Mouse (Mus musculus) right cerebral cortex, adult 18-20 months (tissue): ENCODE measurements around the gene Man1c1.

Source experiments
- DNase-seq: peaks from one replicate; pipeline ENCODE4 v3.0.0; 2022; ENCODE audit warnings: mixed read lengths

Gene Man1c1

DNA sequence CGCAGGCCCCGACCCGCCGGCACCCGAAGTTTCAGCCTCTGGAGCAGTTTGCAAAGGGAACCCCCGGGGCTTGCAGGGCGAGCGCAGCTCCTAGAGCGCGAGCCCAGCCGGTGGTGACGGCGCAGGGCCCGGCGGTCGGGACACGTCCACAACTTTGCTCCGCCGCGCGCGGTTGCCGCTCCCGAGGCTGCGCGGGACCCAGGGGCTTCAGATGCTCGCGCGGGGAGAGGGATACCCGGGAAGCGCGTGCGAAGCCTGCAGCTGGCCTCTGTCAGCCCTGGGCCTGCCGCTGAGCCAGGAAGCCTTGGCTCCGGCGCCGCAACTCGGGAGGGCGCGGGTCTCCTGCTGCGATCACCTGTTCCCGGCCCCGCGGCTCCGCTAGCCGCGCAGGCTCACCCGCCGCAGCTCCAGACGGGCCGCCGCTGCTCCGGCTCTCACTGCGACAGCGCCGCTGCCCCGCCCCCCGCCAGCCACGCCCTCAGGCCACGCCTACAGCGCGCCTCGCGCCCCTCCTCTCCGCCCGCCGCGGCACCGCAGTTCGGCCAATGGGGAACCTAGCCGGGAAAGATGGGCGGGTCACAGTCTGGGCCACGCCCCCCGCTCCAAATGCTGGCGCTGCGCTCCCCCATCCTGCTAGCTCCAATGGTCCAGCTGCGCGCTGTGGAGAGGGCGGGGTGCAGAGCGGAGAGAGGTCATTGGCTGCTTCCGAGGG is at the start of gene Man1c1:
Man1c1 (minus strand) TSS at position 456 of the 712 bp plus-strand sequence.
- peak; percentile 99 for DNase-seq

DNA sequence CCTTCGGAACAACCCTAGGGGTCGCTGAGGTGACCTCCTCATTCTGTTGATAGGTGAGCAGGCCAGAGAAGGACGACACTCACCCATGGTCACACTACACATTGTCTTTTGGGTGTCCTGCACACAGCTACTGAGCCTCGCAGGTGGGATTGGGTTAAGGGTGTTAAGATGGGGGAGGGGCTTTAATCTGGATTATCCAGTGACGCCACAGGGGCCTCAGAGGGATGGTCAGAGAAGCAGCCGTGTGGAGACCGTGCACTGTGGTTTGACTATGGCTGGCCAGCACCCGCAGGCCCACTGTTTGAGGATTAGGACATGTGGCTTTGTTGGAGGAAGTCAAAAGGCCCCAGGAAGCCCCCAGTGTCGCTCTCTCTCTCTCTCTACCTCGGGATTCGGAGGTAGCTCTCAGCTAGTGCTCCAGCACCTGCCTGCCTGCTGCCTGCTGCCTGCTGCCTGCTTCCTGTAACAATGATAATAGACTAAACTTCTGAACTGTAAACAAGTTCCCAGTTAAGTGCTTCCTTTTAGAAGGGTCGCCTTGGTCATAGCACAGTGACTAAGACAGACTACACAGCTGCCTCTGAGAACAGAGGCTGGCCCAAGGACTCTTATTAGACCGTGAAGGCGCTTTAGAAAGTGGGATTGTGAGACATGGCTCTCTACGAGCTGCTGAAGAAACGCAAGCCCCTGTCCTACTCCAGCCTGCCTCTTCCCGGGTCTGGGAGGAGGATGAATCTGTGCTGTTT is 49.6 kb upstream of the Man1c1 start:
- DNase-seq, result no peak

DNA sequence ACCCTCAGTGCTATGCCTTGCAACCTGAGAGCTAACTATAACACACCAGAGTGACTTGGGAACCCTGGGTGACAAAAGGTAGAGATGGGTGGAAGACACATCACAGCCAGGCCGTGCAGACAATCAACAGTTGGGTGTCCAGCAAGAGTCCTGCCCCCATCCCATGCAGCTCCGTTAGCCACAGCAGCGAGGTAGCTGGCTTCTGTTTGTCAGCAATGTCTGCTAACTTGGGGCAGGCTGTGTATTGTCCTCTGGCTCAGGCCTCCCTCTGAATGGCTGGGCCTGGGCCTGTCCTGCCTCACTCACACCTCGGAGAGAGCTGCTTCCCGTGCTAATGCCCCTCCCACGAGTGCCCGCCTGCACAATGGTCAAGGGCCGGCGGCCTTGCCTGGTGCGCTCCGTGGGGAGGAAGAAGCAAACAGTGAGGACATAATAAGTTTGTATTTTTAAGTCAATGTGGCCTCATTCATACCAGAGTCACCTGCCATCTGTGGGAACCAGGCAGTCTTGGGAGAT is 48.9 kb upstream of the Man1c1 start:
- no peak for DNase-seq

DNA sequence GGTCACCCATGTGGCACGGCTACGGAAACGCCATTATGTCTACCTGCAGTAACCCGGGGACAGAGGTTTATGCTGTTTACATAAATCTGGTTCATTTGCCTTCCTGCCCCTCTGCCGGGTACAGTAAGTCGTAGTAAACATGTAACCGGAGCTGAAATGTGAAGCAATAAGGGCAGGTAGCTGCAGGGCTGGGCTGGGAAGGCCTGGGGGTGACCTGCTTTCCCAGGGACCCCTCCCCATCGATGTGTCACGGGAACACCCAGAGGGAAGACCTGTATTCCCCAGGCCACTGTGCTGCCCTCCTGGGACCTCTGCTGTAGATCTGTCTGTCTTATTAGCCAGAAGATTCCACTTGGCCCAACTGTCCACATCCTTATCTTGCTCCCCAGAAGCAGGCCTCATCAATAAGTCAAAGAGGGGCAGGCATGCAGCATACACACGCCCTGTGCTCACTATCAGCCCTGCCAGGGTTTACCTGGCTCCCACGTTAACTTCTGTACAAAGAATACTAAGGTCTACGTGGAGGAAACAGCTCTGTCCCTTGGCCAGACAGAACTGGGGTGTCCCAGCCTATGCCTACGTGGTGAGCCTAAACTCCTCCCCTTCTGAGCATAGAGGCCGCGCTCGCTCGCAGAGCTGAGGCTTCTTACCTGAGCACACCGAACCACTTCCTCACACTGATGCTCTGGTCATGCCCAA is 47.7 kb upstream of the Man1c1 start:
- DNase-seq, result no peak

DNA sequence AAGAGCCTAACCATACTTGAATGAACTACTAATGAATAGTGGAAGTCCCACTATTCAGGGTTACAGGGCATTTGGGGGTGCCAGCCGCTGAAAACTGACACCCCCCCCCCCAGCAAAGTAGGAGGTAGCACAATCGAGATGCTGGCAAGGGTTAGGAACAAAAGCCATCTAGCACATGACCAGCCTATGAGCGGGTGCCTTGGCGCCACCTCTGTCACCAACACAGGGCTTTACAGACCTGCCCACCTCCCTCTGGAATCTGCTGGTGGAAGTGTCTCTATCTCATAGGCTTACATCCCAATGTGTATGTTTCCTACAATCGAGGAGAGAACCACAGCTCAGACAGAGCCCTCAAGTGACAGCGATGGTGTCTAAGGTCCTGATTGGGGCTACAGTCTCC is 46.7 kb upstream of the Man1c1 start:
- no peak for DNase-seq

DNA sequence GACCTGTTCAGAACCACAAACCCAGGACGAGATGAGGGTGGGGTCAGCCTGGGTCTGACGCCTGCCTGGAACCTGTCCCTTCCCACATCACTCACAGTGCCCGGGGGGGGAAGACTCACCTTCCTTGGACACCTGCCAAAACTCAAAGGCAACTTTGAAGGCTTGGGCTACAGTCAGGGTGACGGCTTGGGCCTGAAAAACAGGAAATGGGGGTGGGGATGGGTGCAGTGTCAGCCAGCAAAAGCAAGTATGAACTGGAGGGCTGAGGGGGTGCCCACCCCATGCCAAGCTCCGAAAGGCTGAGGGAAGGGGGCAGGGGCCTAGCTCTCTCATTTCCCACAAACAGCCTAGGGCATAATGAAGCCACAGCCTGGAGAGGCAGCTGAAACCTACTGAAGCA is 46.2 kb upstream of the Man1c1 start:
- DNase-seq, result no peak

DNA sequence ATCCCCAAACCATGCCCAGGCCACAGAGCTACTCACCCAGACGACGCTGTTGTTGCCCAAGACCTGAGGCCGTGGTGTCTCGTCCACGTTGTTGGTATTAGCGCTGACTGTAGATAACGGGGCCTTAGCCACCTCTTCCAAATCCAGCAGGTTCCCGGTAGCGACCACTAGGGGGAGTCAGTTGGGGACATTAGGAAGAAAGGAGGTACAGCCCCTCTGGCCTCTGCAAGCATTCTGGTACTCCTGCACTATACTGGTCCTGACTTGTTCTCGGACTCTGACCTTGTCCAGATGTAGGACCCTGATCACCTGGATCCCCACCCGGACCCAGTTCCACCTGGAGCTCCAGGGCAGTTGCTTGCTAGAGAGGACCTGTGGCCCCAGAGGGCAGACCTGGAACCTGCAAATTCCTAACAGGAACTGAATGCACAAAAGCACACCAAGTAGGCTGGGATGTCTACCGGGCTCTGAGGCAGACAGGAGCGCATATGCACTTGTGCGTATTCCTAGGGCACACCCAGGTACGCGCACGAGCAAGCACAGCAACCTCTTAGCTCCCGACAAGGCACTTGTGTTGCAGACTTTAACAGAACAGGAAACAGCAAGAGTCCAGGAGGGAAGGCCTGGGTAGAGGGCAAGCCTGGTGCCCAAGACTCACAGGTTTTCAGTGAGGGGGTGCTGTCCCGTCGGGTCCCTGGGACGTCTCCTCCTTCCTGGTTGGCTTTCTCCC is 45.4 kb upstream of the Man1c1 start:
- DNase-seq, result no peak

DNA sequence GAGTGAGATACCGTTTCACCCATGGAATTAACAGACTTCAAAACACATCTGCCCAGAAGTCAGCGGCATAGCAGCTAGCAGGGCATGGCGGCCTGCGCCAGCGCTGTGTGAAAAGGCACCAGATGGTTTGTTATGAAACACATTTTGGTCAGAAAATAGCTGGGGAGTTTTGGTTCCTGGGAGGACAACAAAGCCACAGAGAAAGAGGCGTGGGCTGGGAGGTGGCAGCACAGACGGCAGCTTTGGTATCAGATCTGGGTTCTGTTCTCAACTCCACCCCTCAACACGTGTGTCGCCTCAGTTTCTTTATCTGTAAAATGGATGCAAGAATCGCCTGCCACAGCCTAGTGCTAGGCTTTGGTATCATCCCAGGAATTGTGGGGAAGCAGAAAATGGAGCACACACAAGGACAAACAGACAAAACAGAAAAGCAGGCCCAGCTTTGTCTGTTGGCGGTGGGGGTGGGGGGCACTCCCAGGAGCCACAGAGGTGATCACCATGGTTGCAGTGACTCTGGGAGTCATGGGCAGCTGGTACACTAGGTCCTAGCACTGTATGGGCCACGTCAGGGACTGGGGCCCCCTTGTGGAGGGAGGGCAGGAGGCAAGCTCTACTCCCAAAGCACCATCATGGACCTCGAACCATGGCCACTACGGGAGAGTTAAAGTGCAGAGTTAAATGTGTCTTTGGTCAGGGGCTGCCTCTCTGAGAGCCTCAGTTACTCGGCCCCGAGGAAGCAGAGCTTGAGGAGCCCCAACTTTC is 42.0 kb upstream of the Man1c1 start:
- DNase-seq, result peak; percentile 88

DNA sequence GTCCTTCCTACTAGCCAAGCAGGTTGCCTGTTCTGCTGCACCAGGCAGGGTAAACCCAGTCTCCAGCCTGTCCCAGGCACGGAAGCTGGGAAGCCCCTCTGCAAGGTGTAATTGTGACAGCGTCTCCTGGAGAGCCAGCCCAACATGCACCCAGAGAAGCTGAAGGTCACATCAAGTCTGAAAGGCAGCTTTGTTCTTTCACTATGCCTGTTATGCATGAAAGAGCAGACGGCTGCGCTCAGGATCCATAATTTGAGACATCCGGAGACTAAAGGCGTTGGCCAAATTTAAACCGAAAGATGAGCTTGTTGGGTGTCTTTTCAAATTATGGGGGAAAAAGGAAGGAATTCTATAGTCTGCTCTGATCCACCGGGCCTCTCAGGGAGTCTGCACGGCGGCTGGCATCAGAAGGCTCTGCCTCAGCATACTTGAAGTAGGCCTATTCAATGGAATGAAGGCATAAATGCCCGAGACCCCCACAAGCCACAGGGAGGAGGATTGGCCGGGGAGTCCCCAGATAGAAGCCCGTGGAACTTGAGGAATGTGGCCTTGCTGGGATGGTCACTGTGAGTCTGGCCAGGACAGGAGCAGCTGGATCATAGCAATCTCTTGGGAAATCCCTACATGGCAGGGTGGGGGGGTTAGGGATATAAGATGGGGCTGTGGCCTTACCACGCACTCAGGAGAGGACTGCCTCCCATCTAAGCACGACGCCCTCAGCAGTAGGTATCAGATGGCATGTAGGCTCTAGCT is 40.0 kb upstream of the Man1c1 start:
- no peak for DNase-seq

DNA sequence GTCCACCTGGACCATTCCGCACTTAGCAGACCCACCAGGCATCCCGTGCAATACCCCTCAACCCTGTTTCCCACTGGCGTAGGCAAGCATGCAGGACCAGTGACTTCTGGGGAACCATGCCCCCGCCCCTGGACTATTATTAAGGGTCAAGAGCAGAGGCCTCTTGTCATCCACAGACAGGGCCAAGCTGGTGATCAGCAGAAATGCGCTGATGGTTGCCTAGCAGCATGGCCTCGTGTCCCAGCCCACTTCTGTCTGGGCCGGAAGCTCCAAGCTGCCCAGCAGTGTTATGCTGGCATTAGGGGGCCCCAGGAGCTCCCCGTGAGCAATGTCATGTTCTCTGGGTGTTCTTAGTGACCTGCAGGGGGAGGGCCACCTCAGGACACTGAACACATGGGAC is 37.9 kb upstream of the Man1c1 start:
- DNase-seq, result no peak

DNA sequence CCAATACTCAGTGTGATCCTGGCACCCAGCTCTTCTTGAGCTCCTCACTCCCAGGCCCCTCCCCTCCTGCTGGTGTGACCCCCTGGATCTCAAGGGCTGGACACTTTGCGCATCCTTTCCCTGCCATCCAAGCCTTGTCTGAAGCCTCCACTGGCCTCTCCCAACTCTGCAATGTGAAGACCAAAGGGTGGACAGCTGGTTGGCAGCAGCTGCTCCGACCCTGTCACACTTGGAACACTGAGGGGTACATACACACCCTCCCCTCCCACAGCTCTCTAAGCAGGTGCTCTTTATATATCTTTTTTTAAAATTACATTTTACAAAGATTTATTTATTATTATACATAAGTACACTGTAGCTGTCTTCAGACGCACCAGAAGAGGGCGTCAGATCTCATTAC is 36.1 kb upstream of the Man1c1 start:
- DNase-seq, result no peak

DNA sequence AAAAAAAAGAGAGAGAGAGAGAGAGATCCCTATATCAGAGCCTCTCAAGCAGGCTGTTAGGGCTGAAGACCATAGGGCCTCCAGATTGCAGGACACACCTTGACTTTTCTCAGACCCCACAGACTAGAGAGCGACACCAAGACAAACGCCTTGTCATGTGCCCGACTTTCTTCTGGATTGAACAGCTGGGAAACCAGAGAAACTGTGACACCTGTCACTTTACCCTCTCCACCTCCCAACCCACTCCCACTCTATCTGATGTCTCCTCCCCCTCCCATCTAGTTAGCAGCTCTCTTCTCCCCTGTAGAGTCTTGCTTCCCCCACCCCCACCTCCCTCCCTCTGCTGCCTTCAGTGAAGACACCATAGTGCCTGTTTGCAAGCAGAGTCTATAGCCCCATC is 35.4 kb upstream of the Man1c1 start:
- no peak for DNase-seq

DNA sequence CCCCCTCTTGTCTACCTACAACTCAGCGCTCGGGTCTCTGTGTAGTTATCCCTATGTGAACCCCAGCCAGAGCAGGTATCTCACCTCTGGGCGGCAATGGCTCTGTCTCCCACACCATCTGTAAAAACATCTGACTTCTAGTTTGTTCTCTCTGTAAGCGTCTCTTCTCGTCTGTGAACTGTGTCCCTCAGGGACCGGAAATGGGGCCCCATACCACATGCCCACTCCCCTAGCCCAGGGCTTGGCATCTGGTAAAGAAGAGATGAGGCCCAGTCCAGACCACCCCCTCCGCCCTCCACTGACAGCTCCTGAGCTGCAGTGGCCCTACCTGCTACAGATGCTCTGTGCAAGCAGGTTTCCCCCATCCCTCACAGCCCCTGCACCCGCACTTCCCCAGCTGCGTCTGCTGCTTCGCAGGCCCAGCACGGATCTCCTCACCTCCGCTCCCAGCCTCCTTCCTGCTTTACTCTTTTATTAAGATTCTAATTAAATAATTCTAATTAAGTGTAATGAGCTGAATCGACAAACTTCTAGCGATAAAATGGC is 33.3 kb upstream of the Man1c1 start:
- no peak for DNase-seq

DNA sequence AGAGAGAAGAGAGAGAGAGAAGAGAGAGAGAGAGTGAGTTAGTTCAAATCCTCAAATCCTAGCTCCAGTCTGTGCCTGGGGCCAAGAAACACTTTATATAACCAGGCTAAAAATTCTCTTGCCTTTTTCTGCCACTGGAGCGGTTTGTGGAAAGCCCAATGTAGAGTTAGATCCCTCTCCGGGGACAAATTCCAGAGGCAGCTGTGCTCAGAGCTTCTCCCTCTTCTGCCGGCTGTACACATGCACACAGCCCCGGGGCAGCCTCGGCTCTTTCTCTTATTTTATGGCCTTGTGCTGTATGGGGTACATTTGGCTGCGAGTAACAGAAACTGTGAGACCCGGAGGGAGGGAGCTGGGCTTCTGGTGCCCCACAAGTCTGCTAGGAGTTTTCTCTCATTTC is 32.1 kb upstream of the Man1c1 start:
- DNase-seq, result peak; percentile 66

DNA sequence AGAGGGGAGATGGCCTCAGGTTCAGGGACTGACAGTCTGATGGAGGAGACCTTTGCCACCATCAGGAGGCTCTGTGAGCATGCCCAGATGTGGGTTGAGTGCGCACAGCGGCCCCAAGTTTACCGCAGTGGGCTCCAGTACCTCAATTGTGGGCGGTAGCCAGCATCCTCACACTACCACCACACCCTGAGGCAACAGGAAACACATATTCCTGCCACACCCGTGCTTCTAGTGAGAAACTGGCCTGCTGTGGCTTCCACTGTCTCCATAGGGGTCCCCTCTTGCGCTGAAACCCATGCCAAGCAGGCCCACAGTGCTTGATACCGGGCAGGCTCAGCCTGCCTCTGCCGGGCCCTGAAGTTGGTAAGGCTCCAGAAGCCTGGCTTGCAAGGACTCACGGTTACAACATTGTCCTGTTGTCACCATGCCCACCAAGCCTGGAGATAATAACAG is 30.6 kb upstream of the Man1c1 start:
- no peak for DNase-seq

DNA sequence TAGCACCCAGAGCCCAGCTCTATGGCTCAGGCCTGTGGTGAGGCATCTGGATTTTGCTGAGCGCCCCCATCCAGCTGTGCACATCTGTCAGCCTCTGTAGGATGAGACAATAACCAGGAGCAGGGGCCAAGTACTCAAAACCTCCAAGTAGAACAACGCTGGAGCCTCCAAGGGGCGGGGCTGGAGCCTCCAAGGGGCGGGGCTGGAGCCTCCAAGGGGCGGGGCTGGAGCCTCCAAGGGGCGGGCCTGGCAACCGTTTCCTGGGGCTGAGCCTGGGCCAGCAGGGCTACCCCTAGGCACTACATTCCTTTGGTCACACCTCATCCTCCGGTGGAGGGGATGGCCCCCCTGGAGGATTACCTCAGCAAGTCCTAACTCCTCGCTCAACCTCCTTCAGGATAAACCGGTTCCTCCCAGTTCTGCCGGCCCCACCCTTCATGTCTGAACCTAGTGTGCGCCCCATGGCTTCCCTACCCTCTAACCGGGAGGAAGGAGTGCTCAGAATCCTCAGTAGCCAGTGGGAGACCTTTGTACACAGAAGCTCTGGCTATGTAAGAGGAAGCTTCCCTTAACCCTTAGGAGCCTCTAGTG is 30.0 kb upstream of the Man1c1 start:
- DNase-seq, result no peak

DNA sequence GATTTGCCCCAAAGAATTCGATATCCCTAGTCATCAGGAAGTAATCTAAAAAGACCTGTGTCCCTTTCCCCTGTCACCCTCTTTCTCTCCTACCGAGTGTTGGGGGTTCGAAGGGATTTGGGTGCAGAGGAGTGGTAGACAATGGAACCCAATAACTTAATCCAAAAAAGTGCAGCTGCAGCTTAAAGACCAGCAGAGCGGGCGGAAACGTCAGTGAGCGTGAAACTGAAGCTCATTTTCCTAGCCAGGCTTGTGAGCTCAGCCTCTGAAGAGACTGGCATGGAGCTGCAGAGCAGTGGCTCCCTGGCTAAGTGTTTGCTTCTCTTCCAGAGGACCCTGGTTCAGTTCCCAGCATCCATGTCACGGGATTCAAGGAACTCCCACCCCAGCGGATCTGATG is 29.3 kb upstream of the Man1c1 start:
- no peak for DNase-seq

DNA sequence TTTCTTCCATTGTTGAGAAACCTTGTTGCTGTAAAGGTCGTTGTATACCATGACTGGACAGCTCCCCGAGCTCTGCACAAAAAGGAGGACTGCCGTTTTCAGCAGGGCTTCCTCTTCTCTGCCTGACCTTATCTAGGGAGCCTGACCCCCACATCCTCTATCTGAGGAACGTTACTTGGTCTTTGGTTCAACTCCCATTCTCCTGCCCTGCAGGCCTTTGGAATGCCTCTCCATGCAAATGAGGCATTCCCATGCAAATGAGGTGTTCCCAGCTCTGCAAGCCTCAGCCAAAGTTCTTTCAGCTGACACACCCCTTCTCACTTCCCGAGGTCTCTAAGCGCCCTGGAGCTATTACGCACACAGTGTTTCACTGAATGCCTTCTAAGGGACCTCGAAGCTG is 26.0 kb upstream of the Man1c1 start:
- no peak for DNase-seq

DNA sequence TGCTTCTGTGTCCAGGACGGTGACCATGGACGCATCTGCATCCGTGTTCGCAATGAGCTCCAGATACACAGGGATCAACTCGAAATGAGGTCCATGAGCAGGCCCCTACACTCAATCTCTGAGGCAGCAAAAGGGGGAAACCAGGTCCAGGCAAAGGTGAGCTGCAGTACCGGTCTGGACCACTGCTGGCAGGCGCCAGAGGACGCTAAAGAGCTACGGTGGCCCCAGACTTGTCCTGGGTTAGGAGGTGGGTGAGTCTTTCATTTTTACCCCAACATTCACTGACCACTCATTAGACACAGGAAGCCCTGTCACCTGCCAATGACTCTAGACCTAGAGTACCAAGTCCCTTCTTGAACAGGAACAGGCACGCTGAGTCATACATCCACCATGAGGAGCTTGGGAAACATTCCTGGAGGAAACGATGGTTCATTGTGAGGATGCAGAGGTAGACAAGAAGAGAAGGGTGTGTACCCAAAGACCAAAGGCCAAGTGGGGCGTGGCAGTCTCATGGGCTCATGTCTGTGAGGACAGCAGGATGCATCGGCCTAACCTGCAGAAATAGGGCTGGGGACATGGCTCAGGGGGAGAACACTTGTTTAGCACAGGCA is 21.8 kb upstream of the Man1c1 start:
- no peak for DNase-seq

DNA sequence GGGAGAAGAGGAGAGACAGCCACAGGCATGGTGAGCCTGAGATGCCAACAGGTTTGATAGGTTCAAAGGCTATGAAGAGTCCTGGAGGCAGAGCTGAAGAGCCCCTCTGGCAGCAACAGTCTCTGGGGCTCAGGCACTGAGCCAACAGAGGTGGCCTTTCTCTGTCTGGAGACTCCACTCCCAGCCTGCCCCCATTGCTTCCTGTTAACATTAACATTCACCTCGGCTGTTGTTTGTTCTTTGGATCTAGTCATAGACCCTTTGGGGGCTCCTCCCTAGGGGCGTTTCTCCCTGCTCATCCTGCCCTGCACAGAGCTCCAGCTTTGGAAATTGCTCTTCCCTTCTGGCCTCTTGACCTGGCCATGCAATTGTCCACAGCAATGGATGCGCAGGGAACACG is 20.9 kb upstream of the Man1c1 start:
- no peak for DNase-seq
